Mouse (Mus musculus): Measurements from ENCODE around the gene Copz1. TPM values are rescaled to one million over a fixed set of nuclear protein-coding genes. Genes with fewer than 3 reads are reported as not detected.

Gene Copz1
- total and polyA plus RNA-seq, 3 experiments, result 59.7 to 152 (median 146) TPM

GRCm38 (mm10) chr15:103308876-103309580 is 36.5 kb downstream of the Copz1 start:
- DNase-seq, result no peak

DNA sequence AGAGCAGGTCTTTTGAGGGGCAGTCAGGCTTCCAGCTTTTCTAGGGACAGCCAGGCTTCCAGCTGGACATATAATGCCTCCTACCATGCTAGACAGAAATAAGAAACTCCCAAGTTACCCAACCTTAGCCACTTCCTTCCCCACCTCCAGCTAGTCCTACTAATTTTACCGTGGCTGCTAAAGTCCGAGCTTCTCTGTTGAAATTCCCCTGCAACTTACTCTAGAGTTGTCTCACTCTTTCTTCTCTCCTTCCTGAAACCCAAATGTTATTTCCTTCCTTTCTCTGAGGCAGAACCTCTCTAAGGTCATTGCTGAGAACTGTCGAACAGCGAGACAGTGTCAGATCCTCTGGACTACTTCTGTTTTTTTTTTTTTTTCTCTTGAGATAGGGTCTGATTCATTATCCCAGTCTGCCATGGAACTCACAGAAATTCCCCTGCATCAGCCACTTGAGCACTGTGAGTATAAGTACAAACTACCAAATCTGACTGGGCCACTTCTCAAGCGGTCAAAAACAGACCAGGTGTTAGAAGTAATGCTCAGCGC is 37.9 kb downstream of the Copz1 start, which contains the start of gene Gpr84:
Gene Gpr84, minus strand, starts transcription at position 248 of the 546 bp plus-strand sequence.
- DNase-seq, result no peak

DNA sequence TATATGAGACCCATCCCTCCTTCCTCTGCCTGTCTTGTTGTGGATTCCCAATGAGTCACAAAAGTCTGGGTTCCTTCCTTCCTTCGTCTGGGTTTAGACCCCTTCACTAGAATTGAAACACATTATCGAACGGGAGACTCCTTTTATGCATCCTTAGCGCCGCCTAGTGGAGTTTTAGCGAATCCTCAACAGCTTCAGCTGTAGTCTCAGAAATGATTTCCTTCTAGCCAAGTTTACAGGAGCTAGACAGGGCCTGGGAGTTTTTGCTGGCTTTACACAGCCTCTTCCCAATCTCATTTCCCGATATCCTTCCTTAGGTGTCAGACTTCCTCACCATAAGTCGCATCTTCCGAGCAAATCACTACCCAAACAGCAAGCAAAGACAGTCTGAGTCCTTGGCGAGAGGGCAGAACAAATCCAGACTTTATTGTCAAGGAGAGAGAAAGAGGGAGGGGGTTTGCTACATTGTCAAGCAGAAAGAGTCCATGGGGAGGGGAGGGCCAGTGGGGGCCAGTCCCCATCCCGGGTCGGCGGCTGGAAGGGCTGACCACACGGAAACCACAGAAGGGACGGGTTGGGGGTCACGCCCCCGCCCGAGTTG is 41.1 kb downstream of the Copz1 start:
- no peak for DNase-seq

GRCm38 (mm10) chr15:103314181-103314580 is 41.7 kb downstream of the Copz1 start:
- no peak for DNase-seq

GRCm38 (mm10) chr15:103315011-103315502 is 42.5 kb downstream of the Copz1 start:
- DNase-seq, result peak; percentile 84

DNA sequence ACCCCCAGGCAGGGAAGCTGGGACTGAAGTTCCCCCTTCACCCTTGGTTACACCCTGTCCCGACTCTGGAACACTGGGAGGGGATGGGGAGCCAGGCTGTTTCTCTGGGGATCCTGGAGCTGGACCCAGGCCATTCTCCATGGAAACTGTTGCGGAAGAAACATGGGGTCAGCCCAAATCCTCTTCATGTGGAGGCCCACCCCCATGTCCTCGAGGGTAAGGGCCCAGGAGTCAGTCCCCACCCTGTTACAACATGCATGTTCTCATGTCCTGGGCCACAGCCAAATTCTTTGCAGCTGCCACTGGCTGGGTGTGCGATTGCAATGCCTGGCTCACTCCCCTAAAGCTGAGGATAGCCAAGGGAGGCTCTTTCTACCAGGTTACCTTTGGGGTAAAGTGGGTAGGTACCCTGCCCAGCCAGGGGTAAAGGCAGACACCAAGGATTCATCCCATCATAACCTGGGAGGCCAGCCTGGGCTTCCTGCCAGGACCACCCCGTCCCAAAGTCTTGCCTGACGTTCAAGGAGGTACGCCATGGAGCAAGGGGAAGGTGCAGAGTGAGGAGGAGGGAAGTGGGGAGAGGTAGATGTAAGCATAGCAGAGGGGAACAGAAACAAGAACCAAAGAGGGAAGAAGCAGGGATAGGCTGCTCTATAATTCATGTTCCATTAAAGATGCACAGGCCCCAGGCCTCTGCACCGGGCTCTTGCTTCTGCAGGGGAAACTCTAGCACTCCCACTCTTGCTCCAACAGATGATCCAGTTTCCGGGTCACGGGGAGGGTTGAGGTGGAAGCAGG is 43.7 kb downstream of the Copz1 start:
- DNase-seq, result peak; percentile 31

DNA sequence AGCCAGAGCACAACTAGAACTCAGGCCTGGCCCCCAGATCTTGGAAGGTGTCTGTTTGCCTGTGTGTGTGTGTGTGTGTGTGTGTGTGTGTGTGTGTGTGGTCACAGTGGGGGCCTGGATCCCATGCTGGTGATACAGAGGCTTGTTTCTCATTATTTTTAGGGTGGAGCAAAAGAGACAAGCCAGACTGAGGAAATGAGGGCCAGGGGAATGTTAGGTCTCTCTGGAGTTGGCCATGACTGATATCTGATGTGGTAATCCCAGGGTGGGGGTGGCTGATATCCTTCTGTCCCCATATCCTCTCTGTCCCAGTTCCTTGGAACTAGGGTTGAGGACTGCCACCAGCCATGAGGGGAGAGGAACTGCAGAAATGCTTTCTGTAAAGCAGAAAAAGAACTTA is 44.6 kb downstream of the Copz1 start:
- no peak for DNase-seq

GRCm38 (mm10) chr15:103317731-103318130 is 45.2 kb downstream of the Copz1 start:
- DNase-seq, result no peak

GRCm38 (mm10) chr15:103318201-103318816 is 45.8 kb downstream of the Copz1 start:
- no peak for DNase-seq

GRCm38 (mm10) chr15:103321076-103321475 is 48.6 kb downstream of the Copz1 start:
- DNase-seq, result no peak

DNA sequence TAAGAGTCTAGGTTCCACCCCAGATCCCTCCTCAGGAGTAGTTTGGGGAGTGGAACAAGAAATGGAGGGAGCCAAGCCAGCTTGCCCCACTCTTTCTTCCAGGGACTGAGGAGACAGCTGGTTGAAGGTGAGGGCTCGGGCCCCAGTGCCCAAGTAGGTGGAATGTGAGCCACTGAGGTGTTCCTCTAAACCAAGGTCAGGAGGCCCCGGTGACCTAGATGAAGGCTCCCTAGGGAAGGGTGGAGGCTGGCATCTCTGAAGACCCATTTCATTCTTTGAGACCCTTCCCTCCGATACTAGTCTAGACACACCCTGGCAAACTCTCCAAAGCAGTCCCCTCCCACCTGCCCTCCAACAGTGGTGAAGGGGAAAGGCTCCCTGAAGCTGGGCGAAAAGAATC is 49.9 kb downstream of the Copz1 start:
- no peak for DNase-seq

GRCm38 (mm10) chr15:103323070-103323454 is 50.5 kb downstream of the Copz1 start:
- no peak for DNase-seq

- DNase-seq, result peak; percentile 94
Observed at GRCm38 (mm10) chr15:103323455-103324247, 51.1 kb downstream of the Copz1 start.

- no peak for DNase-seq
Observed at GRCm38 (mm10) chr15:103333081-103333615, 60.6 kb downstream of the Copz1 start.

GRCm38 (mm10) chr15:103333738-103334137 is 61.2 kb downstream of the Copz1 start:
- no peak for DNase-seq

GRCm38 (mm10) chr15:103334194-103334593 is 61.7 kb downstream of the Copz1 start:
- no peak for DNase-seq

DNA sequence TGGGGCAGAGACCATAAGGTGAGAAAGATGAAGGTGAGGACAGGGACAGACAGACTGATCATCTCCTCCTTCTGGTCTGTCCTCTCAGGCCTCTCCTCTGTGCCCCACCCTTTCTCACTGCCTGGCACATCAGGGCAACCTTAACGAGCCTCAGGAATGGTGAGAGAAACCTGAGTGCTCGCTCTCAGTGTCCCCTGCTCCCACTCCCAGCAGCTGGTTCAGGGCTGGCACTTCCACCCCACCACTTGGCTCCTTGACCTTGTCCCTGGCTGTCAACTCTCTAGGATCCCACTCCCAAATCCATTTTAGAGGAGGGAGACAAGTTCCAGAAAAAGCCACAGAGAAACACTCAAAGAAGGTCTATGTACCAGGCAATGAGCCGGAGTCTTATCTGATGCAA is 62.5 kb downstream of the Copz1 start:
- no peak for DNase-seq

DNA sequence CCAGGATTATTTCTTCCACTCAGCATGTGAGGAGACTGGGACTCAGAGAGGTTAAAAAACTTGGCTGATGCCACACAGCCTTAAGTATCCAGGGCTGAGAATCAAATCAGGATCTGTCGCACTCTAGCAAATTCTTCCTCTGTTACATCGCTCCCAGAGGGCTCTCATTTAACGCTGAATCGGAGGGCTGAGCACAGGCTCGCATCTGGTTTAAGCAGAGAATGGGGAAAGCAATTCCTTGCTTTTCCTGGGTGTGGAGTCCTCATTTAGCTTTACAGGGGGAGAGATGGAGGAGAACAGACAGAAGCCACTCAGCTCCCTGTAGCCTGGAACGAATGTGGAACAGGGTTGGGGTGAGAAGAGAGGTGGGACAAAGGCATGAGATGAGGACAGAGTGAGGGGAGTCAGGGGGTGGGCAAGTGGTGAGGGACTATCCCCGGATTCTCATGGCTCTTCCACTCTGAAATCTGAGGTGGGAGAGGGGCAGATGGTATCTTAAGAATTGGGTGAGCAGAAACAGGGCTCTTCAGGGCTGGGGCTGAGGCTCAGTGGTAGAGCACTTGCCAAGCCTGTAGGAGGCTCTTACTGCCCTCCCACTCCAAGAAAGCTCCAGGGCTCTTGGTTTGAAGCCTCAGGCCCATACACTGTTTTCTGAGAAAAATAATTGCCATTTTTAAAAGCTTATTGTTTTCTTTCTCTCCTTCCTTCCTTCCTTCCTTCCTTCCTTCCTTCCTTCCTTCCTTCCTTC is 63.1 kb downstream of the Copz1 start:
- no peak for DNase-seq

DNA sequence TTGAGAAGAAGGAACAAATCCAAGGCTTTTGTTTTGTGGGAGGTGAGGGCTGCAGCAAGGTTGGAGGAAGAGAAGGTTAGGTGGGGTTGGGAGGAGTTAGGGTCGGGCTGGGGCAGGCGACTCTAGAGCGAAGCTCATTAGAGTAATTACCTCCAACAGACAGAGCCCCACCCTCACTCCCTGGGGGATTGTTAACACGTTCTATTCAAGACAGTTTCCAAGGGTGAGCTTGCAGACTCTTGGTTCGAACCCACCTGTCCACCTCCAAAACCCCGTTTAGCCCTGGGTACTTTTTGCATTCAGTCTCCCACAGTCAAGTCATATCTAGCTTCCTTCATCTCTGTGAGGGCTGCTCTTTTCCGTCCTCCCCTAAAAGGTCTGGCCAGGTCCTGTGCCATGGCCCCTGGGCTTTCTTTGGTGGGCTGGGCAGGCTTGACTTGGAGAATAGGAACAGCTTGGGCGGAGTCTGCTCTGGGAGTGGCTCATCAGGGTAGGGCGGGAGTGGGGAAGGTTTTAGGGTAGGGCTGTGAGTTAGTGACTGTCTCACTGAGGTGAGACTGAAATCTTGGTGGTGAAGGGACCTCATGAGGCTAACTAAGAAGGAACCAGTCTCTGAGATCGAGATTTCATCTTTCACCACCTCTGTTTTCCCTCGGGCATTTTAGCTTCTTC is 64.6 kb downstream of the Copz1 start:
- no peak for DNase-seq

DNA sequence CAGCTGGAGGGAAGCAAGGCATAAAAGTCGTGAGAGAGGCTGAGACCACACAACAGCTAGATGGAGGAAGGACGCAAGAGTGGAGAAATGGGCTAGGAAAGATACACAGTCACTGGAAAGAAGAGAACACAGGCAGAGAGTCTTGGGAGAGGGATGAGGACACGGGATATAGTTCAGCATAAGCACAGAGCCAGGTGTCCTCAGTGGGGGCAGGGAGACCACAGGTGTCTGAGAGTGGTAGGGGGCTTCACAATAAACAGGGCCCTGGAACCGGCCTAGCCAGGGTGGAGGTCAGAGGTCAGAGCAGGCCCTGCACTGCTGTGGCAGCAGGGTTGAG is 66.3 kb downstream of the Copz1 start:
- DNase-seq, result no peak
